Mouse (Mus musculus): ENCODE results near the gene Isg15. TPM values are rescaled to one million over a fixed set of nuclear protein-coding genes. Genes with fewer than 3 reads are reported as not detected.

Gene Isg15
- polyA plus RNA-seq, 1 experiment: 96.9 TPM

GRCm38 (mm10) chr4:156193200-156193590 is 7.4 kb downstream of the Isg15 start:
- no peak for TF ChIP-seq POLR2A (IDR thresholded peaks at IDR 0.05; ENCODE audit: borderline replicate concordance, low read depth, low read length)
- no peak for TF ChIP-seq CTCF (IDR thresholded peaks at IDR 0.05; ENCODE audit: low read depth, low read length)
- Histone ChIP-seq H3K4me3 (ENCODE audit: insufficient read depth, low read length) (no peak overlapping the region), H3K4me1 (ENCODE audit: control insufficient read depth, insufficient read depth, low read length) (peaks cover 4% of the 10 kb centered on the region; the same call in 1 of the 2 replicates), H3K27ac (ENCODE audit: insufficient read depth, low read depth, low read length) (no peak overlapping the region)

- Histone ChIP-seq H3K4me1 (ENCODE audit: control insufficient read depth, insufficient read depth, low read length) (peaks cover 4% of the 10 kb centered on the region; the same call in 1 of the 2 replicates), H3K4me3 (ENCODE audit: insufficient read depth, low read length) (no peak overlapping the region), H3K27ac (ENCODE audit: insufficient read depth, low read depth, low read length) (no peak overlapping the region)
- TF ChIP-seq CTCF (IDR thresholded peaks at IDR 0.05; ENCODE audit: low read depth, low read length) (no peak), POLR2A (IDR thresholded peaks at IDR 0.05; ENCODE audit: borderline replicate concordance, low read depth, low read length) (no peak)
Measured at GRCm38 (mm10) chr4:156192421-156193199, 8.0 kb downstream of the Isg15 start.

GRCm38 (mm10) chr4:156188811-156189323 is 11.8 kb downstream of the Isg15 start:
- Histone ChIP-seq H3K4me3 (ENCODE audit: insufficient read depth, low read length) (no peak overlapping the region), H3K27ac (ENCODE audit: insufficient read depth, low read depth, low read length) (no peak overlapping the region), H3K4me1 (ENCODE audit: control insufficient read depth, insufficient read depth, low read length) (no peaks in the 10 kb centered on the region)
- no peak for TF ChIP-seq POLR2A (IDR thresholded peaks at IDR 0.05; ENCODE audit: borderline replicate concordance, low read depth, low read length)

- TF ChIP-seq POLR2A (IDR thresholded peaks at IDR 0.05; ENCODE audit: borderline replicate concordance, low read depth, low read length): no peak
- TF ChIP-seq CTCF (IDR thresholded peaks at IDR 0.05; ENCODE audit: low read depth, low read length): no peak
- Histone ChIP-seq H3K27ac (ENCODE audit: insufficient read depth, low read depth, low read length) (no peak overlapping the region), H3K4me1 (ENCODE audit: control insufficient read depth, insufficient read depth, low read length) (no peaks in the 10 kb centered on the region), H3K4me3 (ENCODE audit: insufficient read depth, low read length) (no peak overlapping the region)
Measured at GRCm38 (mm10) chr4:156188162-156188810, 12.3 kb downstream of the Isg15 start.

GRCm38 (mm10) chr4:156185950-156186850 is 14.4 kb downstream of the Isg15 start:
- TF ChIP-seq CTCF (IDR thresholded peaks at IDR 0.05; ENCODE audit: low read depth, low read length) (no peak), POLR2A (IDR thresholded peaks at IDR 0.05; ENCODE audit: borderline replicate concordance, low read depth, low read length) (no peak)
- Histone ChIP-seq H3K4me3 (ENCODE audit: insufficient read depth, low read length) (no peak overlapping the region), H3K27ac (ENCODE audit: insufficient read depth, low read depth, low read length) (no peak overlapping the region), H3K4me1 (ENCODE audit: control insufficient read depth, insufficient read depth, low read length) (no peaks in the 10 kb centered on the region)

- Histone ChIP-seq H3K4me3 (ENCODE audit: insufficient read depth, low read length) (no peak overlapping the region), H3K4me1 (ENCODE audit: control insufficient read depth, insufficient read depth, low read length) (no peaks in the 10 kb centered on the region), H3K27ac (ENCODE audit: insufficient read depth, low read depth, low read length) (no peak overlapping the region)
- TF ChIP-seq POLR2A (IDR thresholded peaks at IDR 0.05; ENCODE audit: borderline replicate concordance, low read depth, low read length) (no peak), CTCF (IDR thresholded peaks at IDR 0.05; ENCODE audit: low read depth, low read length) (no peak)
Measured at GRCm38 (mm10) chr4:156185456-156185949, 15.1 kb downstream of the Isg15 start.

GRCm38 (mm10) chr4:156184291-156184954 is 16.2 kb downstream of the Isg15 start:
- Histone ChIP-seq H3K27ac (ENCODE audit: insufficient read depth, low read depth, low read length) (no peak overlapping the region), H3K4me3 (ENCODE audit: insufficient read depth, low read length) (no peak overlapping the region), H3K4me1 (ENCODE audit: control insufficient read depth, insufficient read depth, low read length) (no peaks in the 10 kb centered on the region)
- TF ChIP-seq POLR2A (IDR thresholded peaks at IDR 0.05; ENCODE audit: borderline replicate concordance, low read depth, low read length): no peak
- no peak for TF ChIP-seq CTCF (IDR thresholded peaks at IDR 0.05; ENCODE audit: low read depth, low read length)

GRCm38 (mm10) chr4:156183747-156184146 is 16.9 kb downstream of the Isg15 start:
- no peak for TF ChIP-seq CTCF (IDR thresholded peaks at IDR 0.05; ENCODE audit: low read depth, low read length)
- TF ChIP-seq POLR2A (IDR thresholded peaks at IDR 0.05; ENCODE audit: borderline replicate concordance, low read depth, low read length): no peak
- Histone ChIP-seq H3K27ac (ENCODE audit: insufficient read depth, low read depth, low read length) (no peak overlapping the region), H3K4me1 (ENCODE audit: control insufficient read depth, insufficient read depth, low read length) (no peaks in the 10 kb centered on the region), H3K4me3 (ENCODE audit: insufficient read depth, low read length) (no peak overlapping the region)

- H3K27ac ChIP-seq (ENCODE audit: insufficient read depth, low read depth, low read length): no peak overlapping the region
- TF ChIP-seq POLR2A (IDR thresholded peaks at IDR 0.05; ENCODE audit: borderline replicate concordance, low read depth, low read length) (no peak), CTCF (IDR thresholded peaks at IDR 0.05; ENCODE audit: low read depth, low read length) (no peak)
- no peaks in the 10 kb centered on the region for H3K4me1 ChIP-seq (ENCODE audit: control insufficient read depth, insufficient read depth, low read length)
- no peak overlapping the region for H3K4me3 ChIP-seq (ENCODE audit: insufficient read depth, low read length)
Measured at GRCm38 (mm10) chr4:156177630-156178029, 23.0 kb downstream of the Isg15 start.

Data from bone marrow macrophage, adult 2 months (primary cell).